Mouse (Mus musculus) lung, postnatal 0 days (tissue): ENCODE data around the gene Zbtb8a.

Experiments used
- CTCF ChIP-seq: IDR thresholded peaks from 2 replicates; pipeline ENCODE4 v1.5.1; 2016; ENCODE audit warnings: antibody characterized with exemption, mild to moderate bottlenecking
- EP300 ChIP-seq: IDR thresholded peaks from 2 replicates; pipeline ENCODE4 v1.6.1; 2016; ENCODE audit warnings: antibody characterized with exemption, mild to moderate bottlenecking, control low read depth

GRCm38 (mm10) chr4:129364379-129364778, 13.5 kb downstream of the Zbtb8a start:
- TF ChIP-seq CTCF: no peak
- no peak for TF ChIP-seq EP300
